Mouse (Mus musculus): ENCODE results near the gene Slc39a11.
A peak's percentile ranks its signal among the peaks of the same experiment; 100 is the strongest.

The Slc39a11 gene

GRCm38 (mm10) chr11:113504459-113505062 is 145.3 kb downstream of the Slc39a11 start:
- no peak for DNase-seq

- DNase-seq, result no peak
Measured at GRCm38 (mm10) chr11:113502968-113503367, 146.9 kb downstream of the Slc39a11 start.

DNA sequence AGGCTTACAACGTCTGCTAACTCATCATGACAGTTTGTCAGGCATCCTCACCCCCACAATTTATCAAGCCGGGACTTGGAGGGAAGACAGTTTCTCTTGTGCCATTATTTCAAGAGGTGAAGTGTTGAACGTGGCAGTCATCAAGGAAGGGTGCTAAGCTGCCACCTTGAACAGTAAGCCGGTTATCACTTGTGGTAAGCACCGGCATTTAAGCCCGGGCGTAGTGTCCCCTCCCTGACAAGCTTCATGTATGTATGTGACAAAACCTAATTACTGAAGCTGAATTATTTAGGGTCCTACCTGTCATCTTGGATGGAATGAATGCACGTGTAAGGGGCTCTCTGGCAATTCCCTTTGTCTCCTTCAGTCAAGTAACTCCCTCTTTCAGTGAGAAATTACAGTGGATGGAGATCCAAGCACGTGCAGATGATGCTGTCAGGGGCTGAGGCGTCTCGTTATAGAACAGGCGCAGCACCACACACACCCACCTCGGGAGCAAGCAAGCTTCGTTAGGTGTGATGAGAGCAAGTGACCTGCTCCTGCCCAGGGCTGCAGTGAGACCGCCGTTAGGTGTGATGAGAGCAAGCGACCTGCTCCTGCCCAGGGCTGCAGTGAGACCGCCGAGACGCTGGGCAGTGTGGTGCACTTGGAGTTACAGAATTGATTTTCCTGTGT is 149.1 kb downstream of the Slc39a11 start:
- no peak for DNase-seq

DNA sequence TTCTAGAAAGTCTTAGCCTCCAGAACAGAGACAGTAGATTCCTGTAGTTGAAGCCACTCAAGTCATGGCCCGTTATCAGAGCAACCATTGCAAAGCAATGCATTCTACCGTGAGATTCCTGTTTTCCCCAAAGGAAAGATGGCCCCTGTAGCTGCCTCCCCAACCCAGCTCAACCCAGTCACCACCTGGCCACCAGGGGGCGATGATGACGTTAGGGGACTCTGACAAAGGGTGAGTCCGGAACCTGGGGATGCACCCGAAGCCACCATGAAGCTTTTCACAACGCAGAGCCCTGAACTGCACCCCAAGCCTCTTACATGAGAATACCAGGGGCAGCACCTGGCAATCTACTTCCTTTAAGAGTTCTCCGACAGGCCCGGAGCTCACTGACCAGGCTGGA is 151.0 kb downstream of the Slc39a11 start:
- DNase-seq, result peak; percentile 31 to 88

DNA sequence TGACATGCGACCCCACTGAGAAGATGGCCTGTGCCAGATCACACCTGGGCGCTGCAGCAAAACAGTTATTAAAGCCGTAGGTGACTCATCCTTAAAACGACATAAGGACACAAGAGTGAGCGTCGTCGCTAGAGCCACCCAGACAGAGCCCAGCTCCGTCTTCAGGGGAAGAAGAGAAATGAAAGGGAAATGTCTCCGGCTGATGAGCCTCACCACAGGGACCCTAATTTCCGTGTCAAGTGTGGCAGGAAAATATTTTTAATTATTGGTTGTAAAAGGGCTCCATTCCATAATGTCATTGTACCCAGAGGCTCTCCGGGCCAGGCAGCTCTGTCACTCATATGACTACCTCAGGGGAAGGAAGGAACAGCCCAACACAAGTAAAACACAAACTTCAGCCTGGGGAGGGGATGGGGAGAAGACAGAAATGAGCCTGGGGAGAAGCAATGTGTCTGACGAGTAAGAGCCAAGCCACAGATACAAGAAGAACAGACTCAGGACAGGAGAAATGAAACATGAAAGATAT is 155.8 kb downstream of the Slc39a11 start:
- DNase-seq, result no peak

GRCm38 (mm10) chr11:113490530-113491520 is 159.1 kb downstream of the Slc39a11 start:
- DNase-seq, result no peak

- peak; percentile 50 to 51 for DNase-seq
Measured at GRCm38 (mm10) chr11:113487603-113488335, 162.1 kb downstream of the Slc39a11 start.

GRCm38 (mm10) chr11:113484037-113484436 is 165.8 kb downstream of the Slc39a11 start:
- DNase-seq, result peak in 1 of 2 experiments; percentile 20

GRCm38 (mm10) chr11:113477550-113477949 is 172.3 kb downstream of the Slc39a11 start:
- DNase-seq, result peak; percentile 47 to 60

- DNase-seq, result no peak
Measured at GRCm38 (mm10) chr11:113476720-113477119, 173.2 kb downstream of the Slc39a11 start.

DNA sequence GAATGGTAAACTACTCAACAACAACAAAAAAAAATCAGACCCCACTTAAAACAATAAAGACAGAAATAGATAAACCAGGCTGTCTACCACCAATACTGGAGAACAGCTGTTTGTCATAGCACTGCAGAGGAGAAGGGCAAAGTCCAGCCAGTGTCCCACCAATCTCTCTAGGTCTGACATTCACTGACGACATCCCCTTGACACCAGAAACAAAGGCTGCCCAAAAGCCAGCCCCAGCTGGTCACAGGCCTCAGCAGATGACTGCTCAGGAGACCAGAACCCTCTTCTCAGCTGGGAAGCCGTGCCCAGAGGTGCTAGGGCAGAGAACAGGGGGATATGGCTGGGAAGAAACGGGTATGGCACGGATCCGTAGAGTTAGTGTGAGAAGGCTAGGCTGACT is 174.4 kb downstream of the Slc39a11 start:
- DNase-seq, result peak; percentile 27 to 32

- DNase-seq, result peak; percentile 84 to 91
Measured at GRCm38 (mm10) chr11:113473998-113474534, 175.8 kb downstream of the Slc39a11 start.

DNA sequence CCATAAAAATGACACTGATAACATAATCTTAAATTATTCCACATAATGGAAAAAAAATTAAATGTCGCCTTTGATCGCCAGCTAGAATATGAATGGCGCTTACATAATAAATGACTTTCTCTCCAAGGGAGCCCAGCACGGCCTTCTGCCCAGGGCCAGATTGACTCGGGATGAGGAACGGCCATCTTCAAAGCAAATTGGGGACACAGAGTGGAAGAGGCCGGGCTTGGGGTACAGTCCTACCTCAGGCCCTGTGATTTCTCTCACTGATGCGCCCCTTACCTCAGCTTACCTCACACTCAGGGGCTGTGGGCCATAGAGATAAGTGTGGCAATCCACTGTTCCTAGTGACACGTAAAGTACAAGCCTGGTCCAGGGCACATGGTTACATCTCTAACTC is 177.9 kb downstream of the Slc39a11 start:
- DNase-seq, result no peak

GRCm38 (mm10) chr11:113469919-113470785 is 179.7 kb downstream of the Slc39a11 start:
- DNase-seq, result no peak

DNA sequence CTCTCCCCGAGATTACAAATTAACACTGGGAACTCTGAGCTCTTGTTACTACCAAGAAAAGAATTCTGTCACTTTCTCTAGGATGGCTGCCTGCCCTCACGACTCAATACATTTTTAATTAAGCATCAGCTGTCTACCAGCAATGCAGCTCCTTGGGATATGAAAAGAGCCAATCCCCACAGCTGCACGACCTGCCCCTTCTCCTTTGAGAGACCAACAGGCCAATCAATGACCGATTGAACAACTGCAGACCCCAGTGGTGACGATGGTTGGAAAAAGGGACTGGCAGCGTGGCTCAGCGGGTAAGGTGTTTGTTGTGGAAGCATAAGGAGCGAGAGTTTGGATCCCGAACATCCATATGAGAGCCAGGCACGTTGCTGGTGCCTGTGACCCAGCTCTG is 181.9 kb downstream of the Slc39a11 start:
- peak in 1 of 2 experiments; percentile 20 for DNase-seq

- DNase-seq, result no peak
Measured at GRCm38 (mm10) chr11:113467313-113467811, 182.5 kb downstream of the Slc39a11 start.

DNA sequence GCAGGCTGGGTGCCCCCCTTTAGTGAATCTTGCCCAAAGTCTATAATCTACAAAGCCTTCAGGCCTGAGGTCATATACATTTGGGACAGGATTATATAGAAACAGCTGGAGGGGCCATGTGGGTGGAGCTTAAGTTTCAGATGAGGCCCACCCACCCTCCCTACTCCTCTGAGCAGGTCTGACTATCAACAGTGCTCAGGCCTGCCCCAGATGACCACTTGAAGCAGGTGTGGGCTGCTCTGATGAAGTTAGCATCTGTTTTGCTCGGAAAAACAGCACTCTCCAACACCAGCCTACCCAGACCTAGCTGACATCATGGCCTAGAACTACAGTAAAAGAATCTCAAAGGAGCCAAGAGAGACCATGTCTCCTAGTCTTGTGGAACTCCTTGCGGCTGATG is 189.8 kb downstream of the Slc39a11 start:
- no peak for DNase-seq

GRCm38 (mm10) chr11:113458582-113459210 is 191.2 kb downstream of the Slc39a11 start:
- DNase-seq, result peak in 1 of 2 experiments; percentile 48

DNA sequence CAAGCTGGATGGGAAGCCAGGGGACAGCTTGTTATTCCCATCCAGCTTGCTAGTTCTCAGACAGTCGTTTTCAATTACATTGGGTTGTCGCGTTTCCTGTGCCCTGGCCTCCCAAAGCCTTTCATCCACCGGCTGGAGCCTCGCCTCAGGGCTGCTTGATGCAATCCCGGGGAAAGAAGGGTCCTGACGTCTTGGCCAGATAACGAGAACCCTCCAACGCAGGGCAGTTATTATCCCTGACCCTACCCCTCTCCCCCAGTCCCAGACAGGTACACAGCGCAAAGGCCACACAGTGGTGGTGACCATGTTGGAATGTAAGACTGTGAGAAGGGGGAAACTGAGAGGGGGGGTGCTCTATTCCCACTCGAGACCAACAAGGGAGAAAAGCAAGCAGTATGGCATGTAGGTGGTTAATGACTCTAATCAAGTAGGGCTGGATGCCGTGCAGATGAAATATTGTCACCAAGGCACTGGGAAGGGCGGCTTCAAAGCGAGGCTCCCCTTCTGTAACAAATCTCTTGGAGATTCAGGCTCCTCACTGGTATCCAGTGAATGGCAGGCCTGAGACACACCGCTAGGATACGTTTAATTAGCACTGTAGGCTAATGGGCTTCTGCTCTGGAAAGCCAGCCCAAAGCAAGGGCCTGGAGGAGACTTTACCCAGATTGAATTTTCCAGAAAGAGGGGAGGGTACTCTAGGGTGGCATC is 196.9 kb downstream of the Slc39a11 start:
- DNase-seq, result no peak

DNA sequence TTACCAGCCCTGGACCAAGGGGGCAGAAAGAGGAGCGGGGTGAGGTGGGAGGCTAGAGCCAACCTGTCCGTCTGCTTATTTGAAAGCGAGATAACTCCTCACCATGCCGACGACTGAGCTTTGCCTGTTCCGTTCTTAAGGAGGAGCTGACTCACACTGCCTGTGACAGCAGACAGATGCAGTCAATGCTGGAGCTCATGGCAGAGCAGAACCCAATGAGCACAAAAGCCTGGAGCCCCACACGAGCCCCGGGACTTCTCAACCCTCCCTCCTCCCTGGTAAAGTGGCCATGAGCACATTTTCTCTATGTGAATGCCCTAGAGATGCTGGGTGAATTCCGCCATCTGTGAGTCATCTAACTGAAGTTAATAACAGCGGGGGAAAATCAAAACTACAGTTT is 198.6 kb downstream of the Slc39a11 start:
- DNase-seq, result no peak
